Mouse (Mus musculus) embryonic fibroblast, embryonic 13.5 days (primary cell): ENCODE results near the gene Larp4b.

ENCODE experiments used
- CTCF ChIP-seq: IDR thresholded peaks from 2 replicates; pipeline ENCODE4 v1.5.1; 2011; ENCODE audit warnings: mild to moderate bottlenecking, control low read depth, low read length, moderate library complexity, borderline replicate concordance; ENCODE audit not compliant: insufficient read depth
- POLR2A ChIP-seq: IDR thresholded peaks from 2 replicates; pipeline ENCODE4 v1.6.1; 2011; ENCODE audit warnings: low read depth, mild to moderate bottlenecking, control low read depth, low read length, moderate library complexity

GRCm38 (mm10) chr13:9191172-9192140 is 97.8 kb downstream of the Larp4b start:
- TF ChIP-seq CTCF, result no peak
- TF ChIP-seq POLR2A, result peak; percentile 39; the same call in 1 of the 2 replicates
